Mouse (Mus musculus): ENCODE measurements around the gene Gramd2. TPM values are rescaled to one million over a fixed set of nuclear protein-coding genes. Genes with fewer than 3 reads are reported as not detected.

The Gramd2 gene
- total RNA-seq, 2 experiments from 2014 or later: 1.3 TPM; not detected in 1

DNA sequence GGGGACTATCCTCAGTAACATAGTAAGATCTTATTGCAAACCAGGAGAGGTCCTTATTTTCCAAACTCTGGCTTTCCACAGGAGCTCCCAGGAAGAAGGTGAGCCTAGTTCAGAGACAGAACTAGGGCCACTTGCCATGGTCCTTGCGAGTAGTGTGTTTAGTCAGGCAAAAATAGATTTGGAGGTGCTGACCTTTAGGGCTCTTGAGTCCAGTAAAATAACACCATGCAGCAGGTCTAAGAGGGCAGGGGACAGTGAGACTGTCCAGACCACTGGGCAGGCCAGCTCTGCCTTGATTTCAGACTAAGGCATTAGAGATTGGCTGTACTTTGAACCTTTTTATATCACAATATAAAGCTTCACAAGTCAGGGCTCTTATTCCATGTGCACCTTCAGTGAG is 13.1 kb upstream of the Gramd2 start:
- ATAC-seq (replicated peaks; ENCODE audit: low FRiP score, poor library complexity, severe bottlenecking): no peak

DNA sequence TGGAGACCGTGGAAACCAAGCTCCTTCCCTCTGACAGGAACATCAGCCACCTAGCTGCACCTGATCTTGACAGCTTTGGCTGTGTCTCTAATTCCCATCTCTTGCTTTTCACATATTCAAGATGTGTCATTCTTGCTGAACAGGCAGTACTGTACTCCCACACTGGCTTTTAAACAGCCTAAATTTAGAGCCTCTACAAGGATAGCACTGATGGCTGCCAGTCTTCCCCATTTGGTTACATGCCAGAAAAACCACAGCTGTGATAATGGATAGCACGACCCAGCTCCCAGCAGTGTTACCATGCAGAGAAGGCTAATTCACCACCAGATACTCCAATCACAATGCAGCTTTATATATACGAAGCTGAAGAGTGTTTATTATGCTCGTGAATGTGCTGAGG is 12.7 kb upstream of the Gramd2 start:
- no peak for ATAC-seq (replicated peaks; ENCODE audit: low FRiP score, poor library complexity, severe bottlenecking)

DNA sequence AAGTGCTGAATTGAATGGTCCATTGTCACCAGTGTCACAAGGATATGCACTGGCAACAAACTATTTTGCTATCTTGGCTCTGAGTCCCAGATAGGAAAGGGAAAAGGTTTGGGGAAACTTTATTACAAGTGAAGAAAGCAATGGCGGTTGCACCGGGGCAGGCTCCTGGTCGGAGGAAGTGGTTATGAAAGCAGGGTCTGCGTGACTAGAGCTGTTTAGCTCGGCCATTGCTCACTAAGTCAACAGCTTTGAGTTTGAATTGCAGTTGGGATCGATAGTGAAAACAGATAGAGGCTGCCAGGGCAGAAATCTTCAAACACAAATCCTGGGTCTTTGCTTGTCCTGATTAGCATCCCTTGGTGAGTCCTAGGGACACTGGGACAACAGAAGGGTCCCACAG is 12.0 kb upstream of the Gramd2 start:
- ATAC-seq (replicated peaks; ENCODE audit: low FRiP score, poor library complexity, severe bottlenecking): no peak

DNA sequence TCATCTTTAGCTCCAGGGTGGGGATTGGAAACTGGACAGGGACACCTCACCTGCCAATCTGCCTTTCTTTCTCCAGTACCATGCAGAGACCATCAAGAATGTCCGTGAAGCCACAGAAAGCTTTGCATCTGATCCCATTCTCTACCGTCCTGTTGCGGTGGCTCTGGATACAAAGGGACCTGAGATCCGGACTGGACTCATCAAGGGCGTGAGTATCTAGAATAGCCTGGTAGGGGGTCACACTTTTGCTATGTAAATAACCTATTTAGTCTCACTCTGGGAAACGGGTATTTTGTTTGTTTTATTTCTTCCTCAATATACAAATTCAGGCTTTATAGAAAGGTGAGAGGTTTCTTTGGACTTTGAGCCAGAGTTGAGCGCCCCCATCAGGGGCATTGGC is 11.5 kb upstream of the Gramd2 start:
- no peak for ATAC-seq (replicated peaks; ENCODE audit: low FRiP score, poor library complexity, severe bottlenecking)

DNA sequence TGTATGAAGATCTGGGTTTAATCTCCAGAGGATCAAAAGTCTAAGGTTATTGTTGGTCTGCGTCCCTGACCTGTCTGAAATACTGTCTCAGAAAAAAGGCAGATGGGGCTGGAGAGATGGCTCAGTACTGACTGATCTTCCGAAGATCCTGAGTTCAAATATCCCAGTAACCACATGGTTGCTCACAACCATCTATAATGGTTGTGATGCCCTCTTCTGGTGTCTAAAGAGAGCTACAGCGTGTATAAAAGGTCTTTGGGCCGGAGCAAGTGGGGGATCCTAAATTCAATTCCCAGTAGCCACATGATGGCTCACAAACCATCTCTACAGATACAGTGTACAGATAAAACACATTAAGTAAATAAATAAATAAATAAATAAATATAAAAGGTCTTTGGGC is 10.8 kb upstream of the Gramd2 start:
- no peak for ATAC-seq (replicated peaks; ENCODE audit: low FRiP score, poor library complexity, severe bottlenecking)

DNA sequence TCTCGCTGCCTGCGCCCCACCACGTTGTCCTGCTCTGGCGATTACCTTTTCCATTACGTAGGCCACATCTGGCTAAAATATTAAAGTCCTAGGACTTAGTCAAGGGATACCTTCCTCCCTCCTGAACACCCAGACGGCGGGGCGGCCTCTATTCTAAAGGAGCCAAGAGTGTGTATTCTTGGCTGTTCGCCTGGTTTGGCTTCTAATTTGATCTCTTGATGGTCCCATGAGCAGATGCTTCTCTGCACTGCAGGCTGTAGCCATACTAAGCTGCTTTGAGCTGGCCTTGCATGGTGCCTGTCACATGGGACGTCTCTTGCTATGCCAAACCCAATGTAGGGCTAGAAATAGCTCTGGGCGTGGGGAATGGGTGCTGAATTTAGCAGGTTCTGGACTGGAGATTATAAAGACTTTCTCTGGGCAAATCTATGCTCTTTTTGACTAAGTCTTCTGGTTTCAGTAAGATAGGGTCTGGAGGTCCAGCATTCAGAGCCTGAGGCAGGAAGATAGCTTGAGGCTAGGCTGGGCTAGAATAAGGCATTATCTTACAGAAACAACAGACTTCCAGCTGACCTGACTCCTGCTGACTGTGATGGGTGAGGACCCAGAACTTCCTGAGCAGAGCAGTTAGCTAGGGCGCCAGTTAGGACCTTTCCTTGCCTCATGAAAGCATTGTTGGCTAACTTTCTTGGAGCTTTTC is 7.6 kb upstream of the Gramd2 start:
- ATAC-seq (replicated peaks; ENCODE audit: low FRiP score, poor library complexity, severe bottlenecking): no peak

DNA sequence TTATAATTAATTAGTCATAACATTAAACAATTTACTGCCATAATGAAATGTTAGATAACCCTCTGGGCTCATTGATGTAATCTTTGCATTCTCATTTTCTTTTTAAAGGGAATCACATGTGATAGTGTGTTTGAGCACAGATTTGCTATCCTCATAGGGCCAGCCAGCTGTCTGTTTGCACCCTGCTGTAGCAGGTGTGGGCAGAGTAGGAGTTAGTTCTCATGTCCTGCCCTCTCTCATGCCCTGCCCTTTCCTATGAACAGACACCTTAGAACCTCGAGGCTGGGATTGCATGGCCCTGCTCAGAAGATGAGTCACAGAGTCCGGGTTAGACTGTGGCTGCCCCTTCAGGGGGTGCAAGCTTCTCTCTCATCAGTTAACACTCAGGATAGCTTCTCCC is 6.5 kb upstream of the Gramd2 start:
- ATAC-seq (replicated peaks; ENCODE audit: low FRiP score, poor library complexity, severe bottlenecking): no peak

DNA sequence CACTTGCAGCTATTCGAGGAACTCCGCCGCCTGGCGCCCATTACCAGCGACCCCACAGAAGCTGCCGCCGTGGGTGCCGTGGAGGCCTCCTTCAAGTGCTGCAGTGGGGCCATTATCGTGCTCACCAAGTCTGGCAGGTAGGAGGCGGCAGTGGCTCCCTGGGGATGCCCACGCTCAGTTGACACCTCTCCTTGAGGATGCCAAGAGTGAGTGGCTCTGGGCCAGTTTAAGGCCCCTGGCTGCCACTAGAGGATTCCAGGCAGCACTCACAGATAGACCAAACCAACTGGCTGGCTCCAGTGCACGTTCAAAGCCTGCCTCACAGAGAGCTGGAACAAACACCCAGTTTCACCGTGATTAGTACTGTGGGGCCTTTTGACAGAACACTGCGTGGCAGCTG is 4.3 kb upstream of the Gramd2 start:
- ATAC-seq (replicated peaks; ENCODE audit: low FRiP score, poor library complexity, severe bottlenecking): no peak

DNA sequence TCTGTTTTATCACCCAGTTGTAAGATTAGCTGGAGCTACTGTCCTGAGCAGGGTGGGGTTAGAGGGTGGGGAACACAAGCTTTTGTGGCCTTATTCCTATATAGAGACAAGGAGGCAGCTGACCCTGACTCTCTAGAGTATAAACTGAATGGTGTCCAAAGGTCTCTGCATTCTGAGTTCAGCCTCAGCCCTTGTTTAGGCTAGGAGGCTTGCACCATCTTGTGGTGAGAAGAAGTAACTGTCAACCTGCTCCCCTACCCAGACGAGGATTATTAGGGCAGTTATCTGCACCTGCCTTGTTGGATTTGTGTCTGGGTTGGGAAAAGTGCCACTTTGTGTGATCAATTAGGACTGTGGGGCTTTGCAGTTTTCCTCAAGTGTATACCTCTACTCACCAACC is 1.6 kb upstream of the Gramd2 start:
- ATAC-seq (replicated peaks; ENCODE audit: low FRiP score, poor library complexity, severe bottlenecking): no peak

DNA sequence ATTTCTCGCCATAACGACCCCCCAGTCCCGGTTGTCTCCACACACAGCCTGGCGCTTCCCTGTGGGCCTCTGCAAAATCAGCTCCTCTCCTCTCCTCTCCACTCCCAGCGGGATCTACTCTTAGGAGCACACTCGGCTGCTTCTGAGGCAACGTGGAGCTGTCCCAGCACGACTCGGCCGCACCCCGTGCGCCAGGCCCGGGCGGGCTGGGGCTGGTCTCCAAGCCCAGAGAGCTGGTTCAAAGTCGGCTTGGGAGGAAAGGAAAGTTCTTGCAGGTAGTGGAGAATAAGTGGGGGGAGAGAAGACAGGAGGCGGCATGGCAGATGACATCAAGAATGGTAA is 561 bp downstream of the Gramd2 start:
- ATAC-seq (replicated peaks; ENCODE audit: low FRiP score, poor library complexity, severe bottlenecking): no peak

DNA sequence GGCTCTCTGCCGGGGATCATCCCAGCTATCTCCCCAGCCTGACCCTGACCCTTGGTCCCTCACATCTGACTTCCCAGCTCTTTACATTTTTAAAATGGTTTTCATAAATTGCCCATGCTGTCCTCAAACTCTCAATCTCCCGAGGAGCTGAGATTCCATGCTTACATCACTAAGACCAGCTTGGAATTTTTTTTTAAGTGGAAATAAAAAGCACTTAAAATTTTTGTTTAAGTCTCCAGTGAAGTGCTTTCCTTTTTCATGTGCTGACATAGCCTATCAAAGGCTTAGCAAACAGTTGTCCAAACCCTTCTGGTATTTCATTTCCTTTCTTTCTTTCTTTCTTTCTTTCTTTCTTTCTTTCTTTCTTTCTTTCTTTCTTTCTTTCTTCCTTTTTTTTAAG is 4.1 kb downstream of the Gramd2 start:
- no peak for ATAC-seq (replicated peaks; ENCODE audit: low FRiP score, poor library complexity, severe bottlenecking)

DNA sequence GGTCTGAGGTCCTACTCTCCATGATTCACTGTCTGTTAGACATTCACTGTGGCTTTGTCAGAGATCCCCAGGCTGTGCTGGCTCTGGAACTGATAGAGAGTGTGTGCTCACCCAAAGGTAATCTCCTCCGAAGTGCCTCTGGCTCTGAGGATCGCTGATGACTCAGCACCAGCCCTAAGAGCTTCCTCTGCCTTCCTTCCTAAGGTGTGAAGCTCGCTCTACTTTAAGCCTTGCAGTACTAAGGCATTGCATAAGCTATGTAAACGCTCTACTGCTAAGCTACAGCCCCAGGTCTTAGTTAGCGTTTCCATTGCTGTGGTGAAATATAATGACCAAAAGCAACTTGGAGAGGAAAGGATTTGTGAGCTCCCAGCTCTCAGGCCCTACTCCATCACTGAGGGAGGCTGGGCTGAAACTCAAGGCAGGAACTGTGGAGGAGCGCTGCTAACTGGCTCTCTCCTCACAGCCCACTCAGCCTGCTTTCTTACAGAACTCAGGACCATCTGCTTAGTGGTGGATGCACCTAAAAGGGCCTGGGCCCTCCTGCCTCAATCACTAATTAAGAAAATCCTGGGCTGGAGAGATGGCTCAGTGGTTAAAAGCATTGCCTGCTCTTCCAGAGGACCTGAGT is 7.6 kb downstream of the Gramd2 start:
- no peak for ATAC-seq (replicated peaks; ENCODE audit: low FRiP score, poor library complexity, severe bottlenecking)

DNA sequence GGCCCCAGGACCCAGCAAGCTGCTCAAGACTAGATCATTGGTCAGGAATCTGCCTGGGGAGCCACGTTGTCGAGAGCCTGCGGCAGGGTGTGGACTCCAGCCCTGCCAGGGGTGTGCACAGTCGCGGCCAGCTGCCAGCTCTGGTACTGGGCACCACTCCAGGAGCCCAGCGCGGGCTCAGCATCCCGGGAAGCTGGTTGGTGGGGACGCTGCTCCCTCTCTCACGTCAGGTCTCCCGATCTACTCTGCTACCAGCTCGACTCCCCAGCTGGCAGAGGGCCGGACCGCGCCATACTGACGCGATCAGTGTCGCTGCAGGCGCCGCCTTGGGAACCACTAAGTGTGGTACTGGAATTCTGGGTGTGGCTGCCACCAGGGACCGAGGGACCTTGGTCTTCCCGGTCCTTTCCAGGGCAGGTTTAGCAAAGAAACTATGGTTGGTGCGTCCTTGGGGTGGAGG is 11.7 kb downstream of the Gramd2 start:
- no peak for ATAC-seq (replicated peaks; ENCODE audit: low FRiP score, poor library complexity, severe bottlenecking)

DNA sequence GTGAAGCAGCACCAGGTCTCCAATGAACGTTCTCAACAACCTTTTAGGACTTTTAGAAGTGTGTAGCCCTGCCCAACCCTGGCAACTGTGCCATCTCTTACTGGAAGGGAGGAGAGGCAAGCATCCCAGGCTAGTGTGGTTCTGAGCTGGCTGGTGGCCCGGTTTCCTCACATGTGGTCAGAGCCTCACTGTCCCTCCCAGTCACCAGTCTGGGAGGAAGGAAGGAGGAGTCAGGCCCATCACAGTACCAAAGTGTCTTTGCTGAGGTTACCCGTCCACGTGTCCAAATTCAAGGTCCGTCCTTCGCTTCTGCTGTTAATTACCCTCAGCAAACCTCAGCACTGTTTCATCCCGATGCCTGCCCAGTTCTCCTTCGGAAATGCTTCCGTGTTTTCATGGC is 12.2 kb downstream of the Gramd2 start:
- ATAC-seq (replicated peaks; ENCODE audit: low FRiP score, poor library complexity, severe bottlenecking): no peak

DNA sequence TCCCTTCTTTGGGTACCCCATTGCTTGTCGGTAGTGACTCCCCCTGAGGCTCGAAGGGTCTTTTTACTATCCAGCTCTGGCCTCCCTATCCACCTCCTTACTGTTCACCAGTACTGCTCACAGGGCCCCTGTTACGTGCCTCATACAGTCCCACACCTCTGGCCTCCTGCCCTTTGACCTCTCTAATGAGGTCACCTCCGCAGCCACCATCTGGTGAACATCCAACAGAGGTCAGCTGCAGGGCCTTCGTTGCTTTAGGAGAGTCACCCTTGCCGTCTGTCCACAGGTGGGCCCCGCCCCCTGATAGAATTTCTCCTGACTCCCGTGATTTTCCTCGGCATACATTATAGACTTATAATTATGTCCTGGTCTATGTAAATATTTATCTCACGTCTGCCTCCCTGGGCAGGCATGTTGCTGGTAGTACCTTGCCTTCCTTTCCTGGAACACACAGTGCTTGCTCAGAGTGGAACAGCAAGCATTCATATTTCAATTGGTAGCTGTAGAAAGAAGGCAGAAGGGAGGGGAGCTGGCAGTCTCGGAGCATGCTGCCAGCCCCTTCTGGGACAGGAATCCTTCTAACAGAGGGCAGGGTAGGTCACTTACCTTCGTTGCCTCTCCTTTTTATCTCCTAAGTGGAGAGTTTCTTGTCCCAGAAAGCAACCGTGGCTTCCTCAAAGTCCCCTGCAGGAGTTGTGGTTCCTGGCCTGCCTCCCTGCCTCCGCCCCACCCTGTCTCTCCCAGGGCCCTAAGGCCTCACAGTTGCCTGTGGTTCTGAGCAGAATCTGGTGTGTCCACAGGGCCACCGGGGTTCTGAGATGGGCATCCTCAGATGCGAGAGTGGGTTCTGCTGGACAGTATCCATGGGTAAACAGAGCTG is 14.9 kb downstream of the Gramd2 start:
- no peak for ATAC-seq (replicated peaks; ENCODE audit: low FRiP score, poor library complexity, severe bottlenecking)

DNA sequence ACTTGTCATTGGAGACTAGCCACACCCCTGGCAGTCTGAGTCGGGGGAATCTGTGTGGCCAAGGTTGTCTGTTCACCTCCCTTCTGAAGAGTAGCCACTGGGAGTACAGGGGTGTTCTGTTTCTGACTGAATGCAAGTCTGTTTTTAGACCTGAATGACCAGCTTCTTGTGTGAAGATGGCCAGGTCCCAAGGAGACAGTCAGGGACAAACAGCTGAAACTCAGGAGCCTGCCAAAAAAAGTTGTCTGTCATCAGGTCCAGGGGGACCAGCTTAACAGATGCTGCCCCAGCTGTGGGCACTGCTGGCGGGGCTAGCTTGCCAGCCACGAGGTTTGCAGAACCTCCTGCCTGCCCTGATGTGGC is 15.5 kb downstream of the Gramd2 start:
- no peak for ATAC-seq (replicated peaks; ENCODE audit: low FRiP score, poor library complexity, severe bottlenecking)

DNA sequence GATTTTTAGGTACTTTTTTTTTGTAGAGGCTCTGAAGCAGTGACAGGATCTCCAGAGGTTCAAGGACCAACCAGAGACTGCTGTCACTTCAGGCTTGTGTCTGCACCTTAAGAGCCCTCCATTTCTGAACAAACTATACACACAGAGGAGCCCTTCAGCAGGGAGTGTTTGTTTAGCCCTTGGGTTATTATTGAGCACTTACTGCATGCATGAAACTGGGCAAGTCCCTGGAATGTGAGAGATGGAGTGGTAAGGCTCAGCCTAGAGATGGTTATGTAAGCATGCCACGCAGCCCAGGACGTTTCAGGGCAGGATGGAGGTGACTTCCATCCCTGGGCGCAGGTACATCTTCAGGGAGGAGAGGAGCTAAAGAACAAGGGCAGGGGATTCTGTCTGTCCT is 16.4 kb downstream of the Gramd2 start:
- no peak for ATAC-seq (replicated peaks; ENCODE audit: low FRiP score, poor library complexity, severe bottlenecking)

DNA sequence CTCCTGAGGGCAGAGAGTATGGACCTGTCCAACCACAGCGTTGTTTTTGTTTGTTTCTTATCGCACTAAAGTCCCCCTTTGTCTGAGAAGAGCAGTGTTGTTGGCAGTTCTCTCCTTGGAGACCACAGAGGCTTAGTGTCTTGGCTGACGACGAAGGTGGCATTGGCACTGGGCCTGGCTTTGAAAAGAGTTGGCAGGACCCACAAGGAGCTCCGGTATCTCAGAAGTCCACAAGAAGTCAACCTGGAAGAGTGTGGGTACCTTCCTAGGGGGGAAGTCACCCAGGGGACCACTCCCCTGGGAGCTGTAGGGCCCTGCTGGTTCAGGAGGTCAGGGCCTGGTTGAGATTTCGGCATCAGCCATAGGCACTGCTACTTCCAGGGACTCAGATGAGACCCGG is 21.1 kb downstream of the Gramd2 start:
- no peak for ATAC-seq (replicated peaks; ENCODE audit: low FRiP score, poor library complexity, severe bottlenecking)

DNA sequence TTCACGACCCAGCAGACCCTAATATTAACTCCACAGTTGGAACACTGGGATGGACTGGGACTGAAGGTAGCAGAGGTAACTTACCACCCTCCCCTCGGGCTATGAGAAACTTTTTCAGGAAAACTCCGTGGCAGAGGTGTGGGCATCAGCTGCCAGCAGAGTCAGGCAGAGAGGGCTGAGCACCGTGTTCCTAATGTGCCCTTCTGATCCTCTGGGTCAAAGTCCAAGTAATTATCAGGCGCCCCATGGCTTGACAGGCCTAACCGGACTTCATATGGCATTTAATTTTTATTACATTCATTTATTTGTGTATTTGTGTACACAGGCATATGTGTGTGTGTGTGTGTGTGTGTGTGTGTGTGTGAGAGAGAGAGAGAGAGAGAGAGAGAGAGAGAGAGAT is 23.2 kb downstream of the Gramd2 start:
- no peak for ATAC-seq (replicated peaks; ENCODE audit: low FRiP score, poor library complexity, severe bottlenecking)

DNA sequence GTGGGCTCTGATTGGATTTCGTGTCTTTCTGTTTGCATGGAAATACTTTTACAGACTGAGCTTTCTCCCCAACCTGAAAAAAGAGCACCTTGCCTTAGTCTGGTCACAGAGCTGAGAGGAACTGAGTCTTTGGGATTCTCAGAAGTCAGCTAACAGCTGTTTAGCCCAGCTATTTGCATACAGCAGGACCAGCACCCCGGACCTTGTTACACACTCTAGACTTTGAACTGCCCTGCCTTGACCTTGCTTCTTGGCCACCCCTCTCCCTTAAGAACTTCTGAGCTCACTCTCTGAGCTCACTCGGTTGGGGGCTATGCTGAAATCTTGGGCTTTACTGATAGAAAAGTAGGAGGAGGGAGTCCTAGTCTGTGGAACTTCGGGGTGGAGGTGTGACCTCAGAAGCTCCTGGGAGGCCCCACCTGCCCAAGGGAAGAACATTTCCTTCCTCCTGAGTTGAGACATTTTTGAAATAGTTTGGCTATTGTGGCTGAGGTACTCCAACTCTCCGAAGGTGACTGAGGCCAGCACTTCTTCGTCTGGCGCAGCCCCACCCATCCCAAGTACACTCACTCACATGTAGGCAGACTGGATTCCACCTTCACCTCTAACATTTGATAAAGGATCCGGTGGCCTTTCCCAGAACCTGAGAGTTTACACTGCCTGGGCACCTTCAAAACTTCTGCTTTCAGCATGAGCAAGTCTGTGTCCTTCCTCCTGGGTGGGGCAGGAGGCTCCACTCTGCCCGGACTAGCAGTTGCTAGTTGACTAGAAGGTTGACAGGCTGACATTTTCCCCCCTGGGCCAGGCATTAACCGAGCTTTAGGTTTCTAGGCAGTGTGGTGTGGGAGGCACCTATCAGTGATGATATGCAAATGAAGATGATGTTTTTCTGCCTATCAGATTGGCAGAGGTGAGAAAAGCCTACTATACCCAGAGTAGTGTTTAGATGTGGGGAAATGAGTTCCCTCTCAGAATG is 27.2 kb downstream of the Gramd2 start:
- no peak for ATAC-seq (replicated peaks; ENCODE audit: low FRiP score, poor library complexity, severe bottlenecking)

Measured in erythroblast, adult 5-6 weeks (primary cell).